Mouse (Mus musculus): ENCODE results near the gene Chkb. TPM values are rescaled to one million over a fixed set of nuclear protein-coding genes. Genes with fewer than 3 reads are reported as not detected.

Gene Chkb
- 79.8 and 92.8 TPM in 2 replicates for polyA plus RNA-seq (2015; fragmentation: Nextera tagmentation; extraction: Ambion mirVana)

DNA sequence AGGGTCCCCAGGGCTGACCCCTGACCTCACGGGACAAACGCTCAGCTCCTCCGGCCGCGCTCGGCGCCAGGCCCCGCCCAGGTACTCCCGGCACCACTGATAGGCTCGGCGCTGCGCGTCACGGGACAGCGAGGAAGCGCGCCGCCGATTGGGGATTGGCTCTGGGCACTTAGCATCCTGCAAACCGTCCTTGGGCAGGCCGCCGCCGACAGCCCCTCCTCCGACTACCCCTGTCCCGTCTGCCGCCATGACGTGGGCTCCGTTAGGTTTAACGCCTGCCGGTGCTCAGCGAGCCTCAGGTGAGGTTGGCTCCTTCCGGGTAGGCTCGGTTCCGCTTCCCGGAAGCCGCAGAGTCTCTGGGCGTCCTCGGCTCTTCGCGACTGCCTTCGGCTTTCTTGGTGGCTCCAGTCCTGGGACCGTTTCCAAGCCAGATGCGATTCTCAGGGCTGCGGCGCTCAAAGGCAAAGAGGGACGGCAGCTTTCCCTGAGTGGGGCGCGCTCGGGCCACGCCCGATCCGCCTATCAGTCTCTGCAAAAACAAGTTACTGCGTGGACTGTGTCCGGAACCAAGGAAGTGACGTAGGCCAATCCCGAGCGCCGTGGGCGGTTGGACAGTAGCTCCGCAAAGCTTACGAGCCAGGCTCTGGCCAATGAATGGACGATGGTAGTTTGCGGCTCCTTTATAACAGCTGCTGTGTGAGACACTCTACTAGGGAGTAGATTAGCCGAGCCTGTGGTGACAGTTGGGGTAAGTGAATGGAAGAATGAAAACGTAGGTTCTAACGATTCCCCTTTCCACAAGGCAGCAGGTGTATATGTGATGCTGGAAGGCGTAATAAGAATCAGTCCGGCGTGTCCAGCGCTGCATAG is at the start of gene Chkb, which contains the start of the genes C730034F03Rik and Gm44502:
Gene Chkb, minus strand, starts transcription at position 557 of the 870 bp plus-strand sequence.
Gene C730034F03Rik, plus strand, starts transcription at position 238 of the 870 bp plus-strand sequence.
Gene Gm44502, minus strand, starts transcription at position 345 of the 870 bp plus-strand sequence.
- Histone ChIP-seq H3K27ac (replicated peaks) (peak within 1 kb of the TSS; percentile 93), H3K9ac (replicated peaks) (peak within 1 kb of the TSS; percentile 75), H3K36me3 (peaks cover 22% of the 10 kb centered on the region), H3K4me1 (peaks cover 29% of the 10 kb centered on the region), H3K9me3 (replicated peaks) (no peaks in the 10 kb centered on the region), H3K4me3 (replicated peaks) (peak within 1 kb of the TSS; percentile 88), H3K27me3 (replicated peaks) (no peaks in the 10 kb centered on the region), H3K4me2 (peak within 1 kb of the TSS; percentile 89)
- under 1% methylated on average over 70 of the region's 70 CpGs for WGBS
- ATAC-seq (ENCODE audit: low FRiP score) = peak; percentile 95

DNA sequence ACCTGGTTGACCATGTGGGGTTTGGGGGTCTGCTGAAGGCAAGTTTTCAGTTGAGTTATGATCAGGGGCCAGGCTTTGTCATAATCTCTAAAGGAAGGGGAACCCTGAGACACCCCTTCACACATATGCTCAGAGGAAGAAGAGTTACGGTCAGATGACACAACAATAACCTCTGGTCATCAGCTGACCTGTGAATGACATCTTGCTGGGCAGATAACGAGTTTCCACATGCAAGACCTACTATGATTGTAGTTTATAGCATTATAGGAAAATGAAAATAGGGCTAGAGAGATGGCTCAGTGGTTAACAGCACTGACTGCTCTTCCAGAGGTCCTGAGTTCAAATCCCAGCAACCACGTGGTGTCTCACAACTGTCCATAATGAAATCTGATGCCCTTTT is 48.9 kb upstream of the Chkb start:
- H3K9me3 ChIP-seq (replicated peaks) = no peaks in the 10 kb centered on the region
- H3K36me3 ChIP-seq = no peaks in the 10 kb centered on the region
- H3K27me3 ChIP-seq (replicated peaks) = no peaks in the 10 kb centered on the region
- peaks cover 30% of the 10 kb centered on the region for H3K4me1 ChIP-seq
- ATAC-seq (ENCODE audit: low FRiP score) = no peak
- H3K27ac ChIP-seq (replicated peaks) = no peak overlapping the region
- WGBS = 83% methylated on average over 3 of the region's 3 CpGs
- H3K4me2 ChIP-seq = no peak overlapping the region
- no peak overlapping the region for H3K9ac ChIP-seq (replicated peaks)
- H3K4me3 ChIP-seq (replicated peaks) = no peak overlapping the region

- H3K36me3 ChIP-seq = no peaks in the 10 kb centered on the region
- H3K4me1 ChIP-seq = peaks cover 30% of the 10 kb centered on the region
- no peaks in the 10 kb centered on the region for H3K27me3 ChIP-seq (replicated peaks)
- no peak overlapping the region for H3K4me2 ChIP-seq
- no peaks in the 10 kb centered on the region for H3K9me3 ChIP-seq (replicated peaks)
- H3K9ac ChIP-seq (replicated peaks) = no peak overlapping the region
- H3K27ac ChIP-seq (replicated peaks) = no peak overlapping the region
- WGBS = 45% methylated on average over 8 of the region's 8 CpGs
- no peak overlapping the region for H3K4me3 ChIP-seq (replicated peaks)
- no peak for ATAC-seq (ENCODE audit: low FRiP score)
These were observed 48.1 kb upstream of the Chkb start for GRCm38 (mm10) chr15:89477806-89478205.

GRCm38 (mm10) chr15:89477091-89477491 is 47.4 kb upstream of the Chkb start, which contains the start of gene Arsa:
TSS of gene Arsa (minus strand) at chr15:89477425.
- no peaks in the 10 kb centered on the region for H3K36me3 ChIP-seq
- H3K4me2 ChIP-seq = peak within 1 kb of the TSS; percentile 63
- H3K4me1 ChIP-seq = peaks cover 30% of the 10 kb centered on the region
- H3K27me3 ChIP-seq (replicated peaks) = no peaks in the 10 kb centered on the region
- H3K9me3 ChIP-seq (replicated peaks) = no peaks in the 10 kb centered on the region
- H3K9ac ChIP-seq (replicated peaks) = peak within 1 kb of the TSS; percentile 45
- ATAC-seq (ENCODE audit: low FRiP score) = no peak
- 40% methylated on average over 9 of the region's 9 CpGs for WGBS
- H3K27ac ChIP-seq (replicated peaks) = peak within 1 kb of the TSS; percentile 86
- peak within 1 kb of the TSS; percentile 57 for H3K4me3 ChIP-seq (replicated peaks)

GRCm38 (mm10) chr15:89476475-89476815 is 46.7 kb upstream of the Chkb start:
- H3K36me3 ChIP-seq = no peaks in the 10 kb centered on the region
- peak; percentile 36 for ATAC-seq (ENCODE audit: low FRiP score)
- H3K4me2 ChIP-seq = peak overlapping the region; percentile 63
- peaks cover 30% of the 10 kb centered on the region for H3K4me1 ChIP-seq
- H3K9me3 ChIP-seq (replicated peaks) = no peaks in the 10 kb centered on the region
- peak overlapping the region; percentile 86 for H3K27ac ChIP-seq (replicated peaks)
- WGBS = 9% methylated on average over 5 of the region's 5 CpGs
- H3K9ac ChIP-seq (replicated peaks) = peak overlapping the region; percentile 45
- H3K4me3 ChIP-seq (replicated peaks) = peak overlapping the region; percentile 57
- no peaks in the 10 kb centered on the region for H3K27me3 ChIP-seq (replicated peaks)

- H3K4me2 ChIP-seq = peak overlapping the region; percentile 63
- H3K27ac ChIP-seq (replicated peaks) = peak overlapping the region; percentile 86
- H3K4me1 ChIP-seq = peaks cover 30% of the 10 kb centered on the region
- ATAC-seq (ENCODE audit: low FRiP score) = peak; percentile 96
- peak overlapping the region; percentile 45 for H3K9ac ChIP-seq (replicated peaks)
- H3K4me3 ChIP-seq (replicated peaks) = peak overlapping the region; percentile 57
- H3K36me3 ChIP-seq = no peaks in the 10 kb centered on the region
- H3K27me3 ChIP-seq (replicated peaks) = no peaks in the 10 kb centered on the region
- WGBS = 10% methylated on average over 39 of the region's 44 CpGs
- no peaks in the 10 kb centered on the region for H3K9me3 ChIP-seq (replicated peaks)
These were observed 46.1 kb upstream of the Chkb start for GRCm38 (mm10) chr15:89475611-89476474.

GRCm38 (mm10) chr15:89475293-89475600 is 45.5 kb upstream of the Chkb start:
- 90% methylated on average over 7 of the region's 7 CpGs for WGBS
- peak overlapping the region; percentile 57 for H3K4me3 ChIP-seq (replicated peaks)
- no peaks in the 10 kb centered on the region for H3K27me3 ChIP-seq (replicated peaks)
- H3K9ac ChIP-seq (replicated peaks) = peak overlapping the region; percentile 45
- H3K4me2 ChIP-seq = peak overlapping the region; percentile 63
- H3K9me3 ChIP-seq (replicated peaks) = no peaks in the 10 kb centered on the region
- peak; percentile 0; the same call in 1 of the 2 replicates for ATAC-seq (ENCODE audit: low FRiP score)
- H3K27ac ChIP-seq (replicated peaks) = peak overlapping the region; percentile 86; the same call in 1 of the 2 replicates
- H3K4me1 ChIP-seq = peaks cover 30% of the 10 kb centered on the region
- no peaks in the 10 kb centered on the region for H3K36me3 ChIP-seq

GRCm38 (mm10) chr15:89474596-89475292 is 45.0 kb upstream of the Chkb start:
- no peaks in the 10 kb centered on the region for H3K9me3 ChIP-seq (replicated peaks)
- H3K4me2 ChIP-seq = peak overlapping the region; percentile 63
- ATAC-seq (ENCODE audit: low FRiP score) = no peak
- H3K4me1 ChIP-seq = peaks cover 30% of the 10 kb centered on the region
- WGBS = 93% methylated on average over 19 of the region's 19 CpGs
- H3K9ac ChIP-seq (replicated peaks) = no peak overlapping the region
- H3K4me3 ChIP-seq (replicated peaks) = peak overlapping the region; percentile 57
- H3K36me3 ChIP-seq = no peaks in the 10 kb centered on the region
- H3K27me3 ChIP-seq (replicated peaks) = no peaks in the 10 kb centered on the region
- H3K27ac ChIP-seq (replicated peaks) = no peak overlapping the region

DNA sequence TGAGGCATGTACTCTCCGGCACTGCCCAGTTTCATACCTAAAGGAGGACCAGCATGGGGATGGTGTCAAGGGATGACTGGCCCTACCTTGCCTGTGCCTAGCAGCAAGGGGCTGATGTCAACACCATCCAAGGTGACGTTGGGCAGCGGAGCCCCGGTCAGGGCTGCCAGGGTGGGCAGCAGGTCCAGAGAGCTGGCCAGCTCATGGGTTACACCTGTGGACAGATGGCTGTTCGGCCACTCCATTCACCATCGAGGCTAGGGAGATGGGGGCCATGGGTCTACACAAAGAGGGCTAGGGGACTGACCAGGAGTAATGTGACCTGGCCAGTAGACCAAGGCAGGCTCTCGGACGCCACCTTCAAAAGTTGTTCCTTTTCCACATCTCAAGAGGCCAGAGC is 44.2 kb upstream of the Chkb start:
- ATAC-seq (ENCODE audit: low FRiP score) = no peak
- Histone ChIP-seq H3K27me3 (replicated peaks) (no peaks in the 10 kb centered on the region), H3K4me2 (no peak overlapping the region), H3K4me3 (replicated peaks) (no peak overlapping the region), H3K4me1 (peaks cover 30% of the 10 kb centered on the region), H3K36me3 (no peaks in the 10 kb centered on the region), H3K9ac (replicated peaks) (no peak overlapping the region), H3K27ac (replicated peaks) (no peak overlapping the region), H3K9me3 (replicated peaks) (no peaks in the 10 kb centered on the region)
- 97% methylated on average over 8 of the region's 8 CpGs for WGBS

DNA sequence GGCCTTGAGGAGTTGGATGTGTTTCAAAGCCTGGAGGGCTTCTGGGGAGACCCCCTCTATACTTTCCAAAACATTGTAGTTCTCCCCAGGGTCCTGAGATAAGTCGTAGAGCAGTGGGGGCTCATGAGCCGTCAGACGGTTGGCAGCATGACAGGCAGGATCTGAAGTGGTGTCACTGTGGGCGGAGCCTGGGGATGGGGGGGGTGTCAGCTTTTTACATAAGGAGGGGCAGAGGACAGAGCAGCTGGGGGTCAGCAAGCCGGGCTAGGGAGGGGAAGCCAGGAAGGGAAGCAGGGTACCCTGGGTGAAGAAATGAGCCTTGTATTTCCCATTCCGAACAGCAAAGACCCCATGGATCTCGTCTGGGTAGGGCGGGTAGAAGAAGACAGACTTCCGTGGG is 43.7 kb upstream of the Chkb start:
- Histone ChIP-seq H3K4me2 (no peak overlapping the region), H3K36me3 (no peaks in the 10 kb centered on the region), H3K27me3 (replicated peaks) (no peaks in the 10 kb centered on the region), H3K9ac (replicated peaks) (no peak overlapping the region), H3K4me1 (peaks cover 30% of the 10 kb centered on the region), H3K9me3 (replicated peaks) (no peaks in the 10 kb centered on the region), H3K27ac (replicated peaks) (no peak overlapping the region), H3K4me3 (replicated peaks) (no peak overlapping the region)
- 80% methylated on average over 9 of the region's 9 CpGs for WGBS
- no peak for ATAC-seq (ENCODE audit: low FRiP score)

DNA sequence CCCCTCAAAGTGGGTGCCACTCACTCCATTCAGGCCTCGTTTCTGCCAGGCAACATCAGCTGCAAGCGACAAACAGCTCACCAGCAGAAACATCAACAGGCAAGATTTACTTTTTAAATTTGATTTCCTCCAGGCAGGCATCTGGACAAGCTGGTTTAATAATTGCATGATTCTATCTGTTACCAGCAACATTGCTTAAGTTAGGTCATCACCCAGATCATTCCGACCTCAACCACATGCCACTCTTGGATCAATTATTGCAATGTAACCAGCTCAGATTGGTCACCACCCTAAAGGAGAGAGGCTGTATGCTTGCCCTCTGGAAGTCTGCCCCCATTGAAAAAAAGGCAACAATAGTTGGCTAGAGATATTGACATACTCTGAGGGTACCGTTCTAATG is 41.8 kb upstream of the Chkb start:
- WGBS = 89% methylated on average over 4 of the region's 4 CpGs
- Histone ChIP-seq H3K36me3 (no peaks in the 10 kb centered on the region), H3K9ac (replicated peaks) (no peak overlapping the region), H3K4me1 (peaks cover 14% of the 10 kb centered on the region), H3K27ac (replicated peaks) (no peak overlapping the region), H3K27me3 (replicated peaks) (no peaks in the 10 kb centered on the region), H3K4me2 (no peak overlapping the region), H3K9me3 (replicated peaks) (no peaks in the 10 kb centered on the region), H3K4me3 (replicated peaks) (no peak overlapping the region)
- no peak for ATAC-seq (ENCODE audit: low FRiP score)
